Mouse (Mus musculus) layer of hippocampus, postnatal 10 days (tissue): ENCODE results near the gene Fbxl7. TPM values are rescaled to one million over a fixed set of nuclear protein-coding genes. Genes with fewer than 3 reads are reported as not detected.
A peak's percentile ranks its signal among the peaks of the same experiment; 100 is the strongest.
"Not testable (repeated sequence)": the region's sequence is repeated elsewhere in the genome, so short reads cannot be mapped to it uniquely, and the experiment has no call there.

ENCODE experiments used
- DNase-seq, 2 experiments: peaks; one replicate each; pipeline ENCODE4 v3.0.0; 2021; ENCODE audit warnings: low spot score in 2 of 2
- total RNA-seq, 2 experiments: library from RNA; stranded (reverse); gene quantifications; 2 replicates each; pipeline ENCODE4 v1.2.3; 2021

The Fbxl7 gene
- total RNA-seq, 2 experiments from 2014 or later: 6.4 to 6.9 TPM

DNA sequence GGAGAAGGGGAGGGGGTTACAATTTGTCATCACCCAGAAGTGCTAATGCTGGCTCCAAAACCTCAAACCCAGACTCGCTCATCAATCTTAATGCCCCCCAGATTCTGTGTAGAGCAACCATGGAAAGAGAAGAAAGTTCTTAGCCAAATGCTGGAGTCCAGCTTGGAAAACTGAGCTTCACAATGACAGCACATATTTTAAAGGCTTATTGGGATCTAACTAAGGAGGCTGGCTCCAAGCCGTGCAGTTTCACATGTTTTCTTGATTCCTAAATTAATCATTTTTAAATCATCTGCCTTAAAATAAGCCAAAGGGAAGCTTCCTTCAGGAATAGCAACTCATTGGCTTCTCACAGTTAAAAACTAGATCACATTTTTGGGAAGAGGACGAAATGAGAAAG, 82.5 kb downstream of the Fbxl7 start:
- DNase-seq: no peak

DNA sequence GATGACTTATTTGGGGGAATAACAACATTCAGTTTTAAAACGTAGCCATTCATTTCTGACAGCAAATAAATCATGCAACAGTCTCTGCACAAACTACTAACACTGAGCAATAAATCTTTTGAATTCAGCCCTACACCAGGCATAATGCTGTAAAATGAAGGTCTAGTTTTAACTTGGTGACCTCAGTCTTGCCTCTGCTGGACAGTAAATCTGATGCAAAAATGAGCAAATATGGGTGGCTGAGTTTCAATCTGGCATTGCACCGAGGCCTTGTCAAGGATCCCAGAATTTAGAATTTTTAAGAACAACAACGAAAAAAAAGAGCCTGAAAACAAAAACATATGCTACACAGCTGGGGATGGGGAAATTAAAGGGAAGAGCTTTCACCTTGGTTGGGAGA, 85.8 kb downstream of the Fbxl7 start:
- no peak for DNase-seq

DNA sequence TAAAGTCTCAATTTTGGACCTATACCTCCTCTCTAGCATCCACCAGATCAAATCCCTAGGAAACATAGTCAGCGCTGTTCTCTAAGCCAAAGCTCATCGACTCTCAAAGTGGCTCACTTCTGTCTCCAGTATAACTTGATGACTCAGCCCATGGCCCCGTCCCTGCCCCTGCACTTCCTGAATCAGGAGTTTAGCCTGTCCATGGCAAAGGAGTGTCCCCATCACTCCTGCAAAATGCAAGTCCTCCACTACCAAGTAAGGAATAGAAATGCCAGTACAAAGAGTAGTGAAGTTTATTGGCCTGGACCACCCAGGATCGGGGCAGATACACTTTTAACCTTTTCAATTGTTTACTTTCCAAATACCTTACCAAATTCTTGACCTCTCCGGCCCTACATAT, 91.3 kb downstream of the Fbxl7 start:
- DNase-seq: no peak

DNA sequence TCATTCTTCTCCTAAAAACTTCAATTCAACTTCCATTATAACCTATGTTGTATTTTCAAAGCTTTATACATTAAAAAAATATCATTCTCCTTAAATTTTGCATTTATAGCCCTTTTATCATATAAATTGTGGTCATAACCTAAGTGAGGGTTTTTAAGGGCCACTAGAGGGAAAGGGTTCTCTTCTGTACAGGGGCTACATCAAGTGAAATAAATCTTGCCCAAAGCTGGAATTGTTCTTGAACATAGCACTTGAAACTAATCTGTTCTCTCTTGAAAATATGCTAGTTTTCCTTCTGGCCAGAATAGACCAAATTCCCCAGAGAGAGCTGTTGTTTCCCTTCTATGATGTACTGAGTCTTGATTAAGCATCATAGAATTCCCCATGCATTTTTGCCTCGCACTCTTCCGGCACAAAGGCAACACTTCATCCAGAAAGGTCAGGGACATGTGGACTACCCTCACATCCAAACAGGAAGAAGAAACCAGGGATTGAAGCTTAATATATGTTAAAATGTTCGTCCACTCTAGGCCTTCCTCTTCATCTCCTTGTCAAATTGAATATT, 95.8 kb downstream of the Fbxl7 start:
- no peak for DNase-seq

DNA sequence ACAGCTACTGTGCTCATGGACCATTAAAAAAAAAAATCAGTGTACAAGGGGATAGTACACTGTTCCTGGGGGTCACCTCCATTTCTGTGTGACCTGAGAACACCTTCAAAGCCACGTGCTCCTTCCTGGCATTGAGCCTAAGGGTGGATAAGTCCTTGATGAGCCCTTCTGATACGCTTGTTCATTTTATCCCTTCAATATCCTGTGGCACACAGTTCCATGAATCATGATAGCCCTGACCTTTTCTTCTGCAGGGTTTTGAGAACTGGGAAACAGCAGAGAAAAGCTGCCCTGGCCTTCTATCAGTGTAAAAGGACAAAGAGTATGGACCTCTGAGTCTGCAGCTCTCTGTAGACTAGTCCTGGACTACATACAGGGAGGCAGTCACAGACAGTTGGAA, 99.4 kb downstream of the Fbxl7 start:
- DNase-seq: no peak

DNA sequence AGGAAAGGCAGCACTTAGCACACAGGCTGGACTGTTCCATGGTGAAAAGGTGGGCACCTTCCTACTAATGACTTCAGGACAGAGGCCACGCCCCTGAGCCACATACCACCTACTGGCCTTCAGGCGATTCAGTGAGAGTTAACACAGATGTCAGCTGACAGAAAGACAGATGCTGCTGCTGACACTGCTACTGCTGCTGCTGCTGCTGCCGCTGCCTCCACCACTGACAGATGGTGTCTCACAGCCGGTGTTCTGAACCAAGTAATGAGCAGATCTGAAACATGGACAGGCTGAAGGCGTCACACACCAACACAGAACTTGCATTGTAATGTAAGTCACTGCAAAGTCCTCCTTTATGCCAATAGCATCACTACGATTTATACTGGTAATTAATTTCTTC, 99.9 kb downstream of the Fbxl7 start:
- peak; percentile 28 to 34 for DNase-seq

DNA sequence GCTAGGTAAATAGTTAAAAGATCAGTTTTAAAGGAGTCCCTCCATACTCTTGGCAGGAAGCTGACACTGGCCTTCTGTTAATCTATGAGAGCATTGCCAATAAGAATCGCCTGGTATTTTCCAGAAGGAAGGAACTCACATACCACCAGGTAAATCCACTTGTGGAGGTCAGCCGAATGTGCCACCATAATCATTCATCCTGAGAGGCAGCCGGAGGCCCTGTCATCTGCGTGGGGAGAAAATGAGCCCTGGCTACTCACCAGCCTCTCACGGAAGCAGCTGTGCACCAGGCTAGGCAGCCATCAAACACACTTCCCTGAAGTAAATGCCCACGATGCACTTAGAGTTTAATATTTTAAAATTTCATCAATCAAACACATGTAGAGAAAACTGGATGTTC, 108.2 kb downstream of the Fbxl7 start:
- no peak for DNase-seq

DNA sequence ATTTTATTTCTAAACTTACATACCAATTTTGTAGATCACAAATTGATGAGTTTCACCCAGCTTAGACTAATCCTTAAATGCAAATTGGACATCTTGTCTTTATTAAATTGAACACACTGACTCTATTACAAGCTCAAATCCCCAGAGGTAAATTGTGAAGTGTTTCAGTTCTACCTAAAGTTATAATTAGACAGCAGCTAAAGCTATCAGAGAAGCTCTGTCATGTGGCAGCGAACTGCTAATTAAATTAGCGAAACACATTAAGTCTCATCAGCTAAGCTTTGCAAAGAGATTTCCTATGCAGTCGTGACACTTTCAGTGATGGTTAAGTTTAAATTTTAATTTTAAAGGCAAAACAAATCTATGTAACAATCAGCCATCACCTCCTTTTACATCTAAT, 114.8 kb downstream of the Fbxl7 start:
- DNase-seq: no peak

DNA sequence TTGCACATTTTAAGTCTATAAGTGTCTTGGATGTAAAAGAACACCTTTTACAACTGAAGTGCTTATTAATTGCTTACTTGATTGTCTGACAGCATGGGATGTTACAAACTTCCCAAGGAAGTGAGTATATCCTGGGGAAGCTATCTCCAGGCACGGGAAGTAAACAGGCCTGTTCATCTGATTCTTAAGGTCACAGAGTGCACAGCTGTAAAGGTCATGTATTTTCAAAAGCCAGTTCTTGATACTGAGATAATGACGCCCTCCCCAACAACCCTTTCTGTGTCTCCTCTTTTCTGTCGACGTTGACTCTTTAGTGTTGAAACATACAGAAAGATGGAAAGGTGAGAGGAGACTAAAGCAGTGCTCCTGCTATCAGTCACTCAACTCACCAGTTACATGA, 116.3 kb downstream of the Fbxl7 start:
- no peak for DNase-seq

DNA sequence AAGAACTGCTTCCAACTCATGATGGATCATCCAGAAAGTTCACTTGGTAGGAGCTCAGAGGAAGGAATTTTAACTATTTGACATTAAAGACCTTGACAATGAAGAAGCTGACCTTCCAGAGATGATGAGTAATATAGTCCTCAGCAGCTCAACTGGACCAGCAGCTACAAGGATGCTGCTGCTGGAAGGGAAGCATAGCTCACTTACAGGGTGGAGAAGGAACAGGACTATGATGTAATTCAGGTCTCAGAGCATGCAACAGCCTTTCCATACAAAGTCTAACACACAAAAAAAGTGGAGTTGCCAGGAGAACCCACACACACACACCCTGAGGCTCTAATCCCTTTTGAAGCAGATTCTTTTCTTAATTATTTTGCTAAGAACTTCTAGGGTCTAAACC, 119.7 kb downstream of the Fbxl7 start:
- no peak for DNase-seq

DNA sequence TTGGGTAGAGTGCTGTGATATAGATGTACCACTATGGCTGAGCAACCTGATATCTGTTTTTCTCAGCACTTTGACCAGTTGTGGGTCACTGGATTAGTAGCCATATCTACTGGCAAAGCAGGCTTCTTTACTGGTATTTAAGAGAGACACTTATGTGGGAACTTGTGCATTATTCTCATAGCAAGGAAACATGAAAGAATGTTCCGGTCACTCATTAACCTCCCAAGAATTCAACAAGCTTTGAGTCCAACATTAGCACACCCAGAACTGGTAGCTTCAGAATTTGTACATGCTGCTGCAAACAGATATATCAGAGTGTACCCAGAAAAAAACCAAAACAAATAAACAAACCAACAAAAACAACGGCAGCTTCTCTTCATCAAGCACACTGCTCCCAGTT, 120.5 kb downstream of the Fbxl7 start:
- no peak for DNase-seq

DNA sequence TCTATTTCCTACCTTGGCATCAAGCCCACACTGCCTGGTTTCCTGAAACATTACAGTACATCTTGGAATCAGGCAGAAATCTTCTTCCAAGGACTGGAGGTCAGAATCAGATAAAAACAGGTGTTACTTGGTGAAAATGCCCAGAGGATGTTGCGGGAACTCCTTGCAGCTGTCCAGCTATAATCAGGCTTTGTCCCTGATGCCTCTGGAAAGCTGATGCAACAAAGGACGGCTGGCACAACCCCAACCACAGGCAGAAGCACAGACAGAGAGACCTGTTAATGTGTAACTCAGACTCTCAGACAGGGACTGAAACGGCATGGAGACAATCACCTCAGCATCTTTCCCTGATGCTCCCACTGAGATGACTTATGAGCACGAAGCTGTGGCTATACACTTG, 133.7 kb downstream of the Fbxl7 start:
- DNase-seq: peak in 1 of 2 experiments; percentile 19

DNA sequence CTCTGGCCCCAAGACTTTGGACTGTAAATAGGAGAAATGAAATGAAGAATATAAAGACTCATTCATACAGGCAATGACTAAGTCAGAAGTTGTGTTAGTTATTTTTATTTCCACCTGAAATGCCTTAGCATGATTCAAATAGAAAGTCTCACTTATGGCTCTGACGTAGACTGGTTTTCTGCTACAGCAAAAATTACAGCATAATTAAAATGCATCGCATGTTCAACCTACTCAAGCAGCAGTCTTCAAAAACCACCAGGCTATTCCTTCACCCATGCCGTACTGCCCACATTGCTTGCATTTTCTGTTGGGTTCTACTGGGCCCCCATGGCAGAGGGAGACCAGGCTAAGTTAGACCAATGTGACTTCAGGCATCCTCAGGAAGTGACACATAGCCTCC, 146.9 kb downstream of the Fbxl7 start:
- no peak for DNase-seq

DNA sequence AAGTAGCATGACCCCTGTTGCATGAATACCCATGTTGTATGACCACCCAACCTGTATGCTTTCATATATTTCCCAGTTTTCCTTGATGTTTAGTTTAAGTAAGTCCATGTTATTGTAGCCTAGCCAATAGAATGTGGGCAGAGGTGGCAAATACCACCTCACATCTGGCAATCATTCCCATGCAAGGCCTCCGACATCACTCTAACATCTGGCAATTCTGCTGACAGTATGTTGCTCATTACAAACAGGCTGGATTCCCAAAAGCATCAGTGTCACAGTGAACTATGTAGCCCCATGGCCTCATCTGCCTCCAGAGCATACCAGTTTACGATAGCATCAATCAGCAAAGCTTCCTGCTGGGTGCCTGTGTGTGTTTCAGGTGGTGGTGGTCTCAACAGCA, 163.0 kb downstream of the Fbxl7 start:
- DNase-seq: no peak

DNA sequence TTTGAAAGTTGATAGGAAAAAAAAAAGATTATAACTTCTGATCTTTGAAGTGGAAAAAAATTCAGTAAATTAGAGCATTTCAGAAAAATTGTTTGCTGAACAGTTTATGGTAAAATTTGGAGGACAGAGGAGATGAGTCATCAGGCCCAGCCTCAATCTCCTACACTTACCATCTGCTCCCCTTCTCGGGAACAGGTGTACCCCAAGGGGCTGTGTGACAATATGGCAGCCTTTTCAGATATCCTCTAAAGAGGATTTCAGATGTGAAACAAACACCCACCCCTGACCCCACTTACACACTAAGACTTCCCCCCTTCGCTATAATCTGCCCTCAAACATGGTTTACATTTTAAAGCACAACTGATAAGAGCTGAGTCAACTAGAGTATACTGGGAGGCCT, 164.6 kb downstream of the Fbxl7 start:
- DNase-seq: no peak

DNA sequence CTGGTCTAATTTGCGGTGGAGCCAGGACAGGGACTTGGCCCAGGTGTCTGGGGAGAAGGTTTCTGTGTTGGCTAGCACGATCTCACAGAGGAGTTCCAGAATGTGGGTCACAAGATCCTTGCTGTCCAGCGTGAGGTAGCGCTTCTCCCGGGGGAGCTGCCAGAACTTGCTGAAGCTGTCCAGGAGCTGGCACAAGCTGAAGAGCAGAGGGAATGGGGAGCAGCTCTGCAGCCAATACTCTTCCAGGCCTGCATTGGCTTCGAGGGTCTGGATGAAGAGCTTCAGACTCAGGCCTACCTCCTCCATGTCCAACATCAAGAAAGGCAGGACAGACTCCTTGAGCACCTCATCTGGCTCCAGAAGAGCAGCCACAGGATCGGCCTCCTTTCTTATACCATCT, 166.0 kb downstream of the Fbxl7 start:
- not testable (repeated sequence) for DNase-seq

DNA sequence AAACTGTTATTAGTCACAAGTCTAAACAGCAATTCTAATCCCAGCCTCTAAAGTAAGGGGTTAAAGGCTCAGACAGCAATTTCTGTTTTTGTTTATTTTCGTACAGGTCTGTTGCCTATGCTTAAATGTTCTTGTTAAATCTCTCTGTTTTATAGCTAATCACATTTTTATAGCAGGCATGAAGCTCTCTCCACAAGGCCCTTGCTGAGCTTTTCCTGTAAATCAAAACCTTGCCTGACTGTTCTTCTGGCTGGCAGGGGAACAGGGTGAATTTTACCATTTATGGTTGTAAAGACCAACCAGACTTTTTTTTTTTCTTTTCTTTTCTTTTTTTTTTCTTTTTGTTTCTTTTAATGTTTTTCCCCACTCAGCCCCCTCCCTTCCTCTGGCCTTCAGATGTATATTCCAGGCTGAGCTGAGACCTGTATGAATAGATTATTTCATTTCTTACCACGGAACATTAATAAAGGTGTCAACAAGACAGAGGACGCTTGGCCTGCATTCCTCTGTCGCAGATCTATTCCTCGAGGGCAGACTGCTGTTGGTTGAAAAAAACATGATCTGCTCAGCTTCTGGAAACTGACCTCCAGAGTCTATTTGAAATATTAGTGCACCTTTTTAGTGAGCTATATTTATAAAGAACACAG, 176.9 kb downstream of the Fbxl7 start:
- no peak for DNase-seq

DNA sequence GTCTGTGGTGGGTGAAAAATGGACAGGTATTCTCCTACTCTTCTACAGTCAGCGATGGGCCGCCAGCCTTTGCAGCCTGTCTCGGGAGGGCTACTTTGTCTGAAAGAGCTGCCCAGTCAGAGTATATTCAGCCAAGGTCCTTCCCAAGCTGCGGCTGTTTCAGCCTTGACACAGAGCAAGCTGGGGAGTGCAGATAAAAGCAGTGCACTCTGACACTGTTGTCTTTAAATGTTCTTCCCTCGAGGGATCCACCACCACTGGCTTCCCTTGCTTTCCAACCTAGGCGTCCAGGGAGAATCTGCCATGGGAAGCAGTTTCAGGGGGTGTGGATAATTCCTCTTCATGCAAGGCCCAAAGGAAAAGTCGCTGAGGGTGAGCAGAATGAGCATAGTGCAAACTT, 177.4 kb downstream of the Fbxl7 start:
- no peak for DNase-seq

DNA sequence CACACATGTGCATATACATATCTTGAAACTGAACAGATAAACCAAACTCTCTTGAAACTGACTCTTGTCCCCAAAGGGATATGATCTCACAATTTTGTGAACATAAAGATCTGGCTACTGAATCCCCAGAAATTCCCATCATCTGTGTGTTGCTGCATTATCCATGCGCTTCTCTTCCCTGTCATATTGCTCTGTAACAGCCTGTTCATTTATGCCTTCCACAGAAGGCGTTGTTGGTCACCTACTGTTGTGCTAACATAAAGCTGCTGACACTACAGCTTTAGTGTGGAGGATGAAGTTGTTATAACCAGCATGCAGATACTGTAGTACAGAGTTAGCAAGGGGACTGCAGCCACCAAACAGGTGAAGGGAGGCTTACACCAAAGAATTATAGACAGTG, 179.2 kb downstream of the Fbxl7 start:
- no peak for DNase-seq

DNA sequence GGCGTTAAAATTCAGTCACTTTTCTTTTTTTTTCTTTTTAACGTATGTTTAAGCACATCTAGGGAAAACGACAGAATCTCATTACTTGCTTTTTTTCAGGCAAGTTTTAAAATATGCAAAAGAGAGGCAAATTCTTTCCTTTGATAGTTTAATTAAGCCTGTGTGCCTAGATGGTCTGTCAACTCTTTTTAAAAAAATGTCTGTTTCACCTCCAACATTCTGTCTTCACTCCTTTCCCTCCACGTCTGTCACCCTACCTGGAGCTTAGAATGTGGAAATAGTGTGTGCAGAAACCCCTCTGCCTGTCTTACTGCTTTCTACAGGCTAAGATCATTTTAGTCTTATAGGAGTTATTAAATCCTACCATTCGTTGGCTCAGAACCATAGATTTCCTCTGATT, 179.7 kb downstream of the Fbxl7 start:
- no peak for DNase-seq

DNA sequence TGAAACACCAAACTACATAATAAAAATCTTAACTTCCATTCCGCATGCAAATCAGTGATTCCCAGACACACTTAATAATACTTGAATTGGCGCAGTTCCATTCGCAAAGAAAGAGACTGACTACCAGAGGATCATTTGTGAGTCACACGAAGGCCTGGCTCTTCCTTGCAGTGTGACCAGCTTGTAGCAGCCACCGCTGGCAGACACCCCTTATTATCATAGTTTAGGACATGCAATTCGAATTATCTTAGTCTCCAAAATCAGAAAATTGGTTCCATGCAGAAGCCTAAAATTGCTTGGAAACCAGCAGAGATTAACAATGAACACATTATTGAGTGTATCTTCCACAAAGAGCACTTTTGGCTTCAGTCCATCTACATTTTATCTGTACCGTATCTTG, 183.1 kb downstream of the Fbxl7 start:
- no peak for DNase-seq

DNA sequence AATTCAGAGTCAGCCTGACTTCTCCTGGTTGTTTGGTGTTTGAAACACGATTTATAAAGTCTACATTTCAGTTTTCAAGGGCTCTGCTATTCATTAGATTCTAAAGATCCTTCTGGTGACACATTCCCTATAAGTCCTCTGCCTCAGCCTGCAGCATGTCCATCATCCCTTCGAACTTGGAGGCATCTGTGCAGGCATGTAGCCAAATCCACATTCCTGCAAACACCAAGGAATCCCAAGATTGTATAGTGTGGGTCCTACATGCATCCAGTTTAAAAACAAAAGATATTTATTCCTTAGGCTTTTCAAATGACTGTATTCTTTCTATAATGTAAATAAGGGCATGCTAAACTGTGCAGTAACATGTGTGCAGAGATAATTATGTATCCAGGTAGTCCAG, 190.4 kb downstream of the Fbxl7 start:
- no peak for DNase-seq

DNA sequence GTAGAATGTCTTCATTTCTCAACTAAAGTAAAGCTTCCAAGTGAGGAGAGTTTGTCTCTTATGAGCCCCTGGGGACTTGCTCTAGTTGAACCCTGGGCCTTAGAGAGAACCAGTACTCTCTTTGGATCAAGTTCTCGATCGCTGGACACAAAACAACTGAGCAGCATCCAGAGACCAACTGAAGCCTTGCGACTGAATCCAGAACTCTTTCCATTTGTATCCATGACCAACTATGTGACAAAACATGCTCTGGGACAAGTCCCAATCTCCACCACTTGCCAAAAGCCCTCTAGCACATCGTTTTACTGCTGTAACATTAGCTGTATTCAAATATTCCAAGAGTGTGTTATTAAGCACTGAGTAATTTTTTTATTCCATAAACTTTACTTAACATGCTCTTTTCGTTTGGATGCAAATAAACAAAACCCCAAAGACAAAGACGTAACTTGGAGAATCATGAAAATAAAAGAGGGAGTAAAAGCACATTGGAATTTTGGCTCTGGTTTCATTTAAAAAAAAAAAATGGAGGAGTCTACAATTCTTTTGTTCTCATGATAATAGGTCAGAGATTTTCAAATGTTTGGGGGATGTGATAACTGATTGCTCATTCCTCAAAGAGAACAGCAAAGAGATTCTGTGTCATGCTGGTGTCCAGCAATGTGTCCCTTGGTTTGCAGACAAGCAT, 192.1 kb downstream of the Fbxl7 start:
- no peak for DNase-seq
